Mouse (Mus musculus): Measurements from ENCODE around the gene Gna12.

DNA sequence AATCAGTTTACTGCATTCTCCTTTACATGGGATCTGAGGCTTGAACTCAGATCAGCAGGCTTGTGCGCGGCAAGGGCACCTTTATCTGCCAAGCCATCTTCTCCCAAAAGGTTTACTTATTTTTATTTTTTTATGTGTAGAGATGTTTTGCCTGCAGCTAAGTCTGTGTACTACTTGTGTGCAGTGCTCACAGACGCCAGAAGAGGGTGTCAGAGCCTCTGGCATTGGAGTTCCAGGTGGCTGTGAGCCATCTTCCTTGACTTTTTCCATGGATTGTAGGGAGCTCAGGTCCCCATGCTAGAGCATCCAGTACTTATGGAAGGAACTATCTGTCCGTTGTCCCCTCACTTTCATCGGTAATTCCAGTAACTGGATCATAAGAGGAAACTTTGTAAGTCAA lies 29.5 kb upstream of the Gna12 start:
- TF ChIP-seq CTCF (IDR thresholded peaks at IDR 0.05; ENCODE audit: control insufficient read depth, insufficient read depth, insufficient replicate concordance, low read depth, low read length) (no peak), POLR2A (IDR thresholded peaks at IDR 0.05; ENCODE audit: control insufficient read depth, low read depth, low read length) (no peak)

All from testis, adult 2 months (tissue).